Mouse (Mus musculus): Measurements from ENCODE around the gene Alpk1.

Alpk1 gene

DNA sequence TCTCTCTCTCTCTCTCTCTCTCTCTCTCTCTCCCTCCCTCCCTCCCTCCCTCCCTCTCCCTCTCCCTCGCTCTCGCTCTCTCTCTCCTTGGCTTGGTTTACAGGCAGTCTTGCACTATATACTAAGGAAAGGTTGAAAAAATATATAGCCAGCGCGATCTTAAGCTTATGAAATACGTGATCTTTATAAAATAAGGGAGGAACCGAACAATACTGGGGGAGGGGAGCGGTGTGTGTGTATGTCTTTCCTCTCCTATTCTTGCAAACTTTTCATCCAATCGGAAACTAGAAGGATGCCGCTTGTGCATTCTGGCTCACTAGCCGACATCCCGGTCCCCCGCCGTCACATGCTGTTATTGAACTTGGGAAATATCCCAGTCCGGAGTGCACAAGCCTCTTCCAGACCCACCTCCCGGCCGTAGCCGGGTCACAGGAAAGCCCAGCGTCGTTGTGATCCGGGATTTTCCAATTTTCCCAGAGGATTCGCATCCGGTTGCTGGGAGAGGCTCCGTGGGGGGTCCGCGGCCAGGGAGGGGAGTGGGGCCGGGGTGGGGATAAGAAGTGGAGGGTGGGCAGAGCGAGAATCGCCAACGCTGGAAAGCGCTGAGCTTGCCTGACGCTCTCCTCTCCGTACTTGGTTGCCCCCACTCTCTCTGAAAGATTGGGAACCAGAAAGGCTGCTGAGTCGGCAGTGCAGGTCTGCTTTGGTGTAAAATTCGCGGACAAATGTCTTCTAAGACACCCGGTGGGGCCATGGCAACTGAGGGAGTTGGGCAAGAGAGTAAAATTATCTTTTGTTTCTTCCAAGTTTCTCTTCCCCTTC is 10.1 kb upstream of the Alpk1 start:
- peak; percentile 98 for DNase-seq

DNA sequence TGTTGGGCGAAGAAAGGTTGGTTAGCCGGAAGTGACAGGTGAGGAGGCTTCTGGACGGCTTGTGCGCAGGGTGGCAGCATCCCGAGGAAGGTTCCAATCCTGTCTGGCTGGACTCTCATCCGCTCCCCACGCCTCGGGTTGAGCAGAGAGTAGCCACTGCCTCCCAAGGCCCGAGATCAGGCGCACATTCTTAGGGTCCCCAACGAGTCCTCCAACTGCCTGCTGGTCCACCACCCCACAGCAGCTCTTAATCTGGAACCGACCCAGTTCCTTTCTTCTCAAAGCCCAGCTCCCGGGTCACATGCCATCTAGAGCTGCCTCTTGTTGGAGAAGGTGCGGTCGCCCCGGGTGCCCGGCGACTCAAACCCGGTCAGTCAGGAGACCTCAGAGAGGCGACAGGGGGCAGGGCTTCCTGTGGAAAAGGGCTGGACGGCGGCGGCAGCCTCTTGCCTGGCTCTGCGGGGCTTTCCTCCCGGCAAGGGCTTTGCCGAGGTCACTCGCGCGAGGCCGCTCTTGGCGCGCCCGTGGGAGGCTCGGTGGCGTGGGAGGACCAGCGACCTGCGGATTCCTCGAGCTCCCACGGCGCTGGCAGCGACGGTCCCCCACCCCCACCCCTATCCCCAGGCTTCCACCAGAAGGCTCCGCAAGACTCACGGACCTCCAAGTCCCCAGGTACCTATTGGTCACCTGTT is 9.3 kb upstream of the Alpk1 start, which contains the start of gene Tifa:
Gene Tifa (plus strand): TSS at position 306 of the 692 bp plus-strand sequence.
- peak; percentile 99 for DNase-seq

DNA sequence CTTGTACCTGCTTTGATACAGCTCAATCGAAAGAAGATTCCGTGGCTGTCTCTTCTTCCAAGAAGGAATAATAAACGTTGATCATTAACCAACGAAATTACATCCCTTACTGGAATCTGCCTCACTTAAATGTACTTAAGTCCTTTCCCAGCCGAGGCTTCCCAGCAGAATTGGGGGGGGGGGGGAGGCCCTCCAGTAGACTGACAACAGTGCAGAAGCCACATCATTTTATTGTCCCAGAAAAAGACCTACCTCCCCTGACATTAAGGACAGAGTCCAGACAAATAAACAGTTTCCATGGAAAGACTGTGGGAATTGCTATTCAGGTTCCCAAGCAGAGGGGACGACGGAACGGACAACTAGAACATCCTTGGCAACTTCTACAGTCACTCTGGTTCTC is 8.6 kb upstream of the Alpk1 start:
- DNase-seq = no peak

DNA sequence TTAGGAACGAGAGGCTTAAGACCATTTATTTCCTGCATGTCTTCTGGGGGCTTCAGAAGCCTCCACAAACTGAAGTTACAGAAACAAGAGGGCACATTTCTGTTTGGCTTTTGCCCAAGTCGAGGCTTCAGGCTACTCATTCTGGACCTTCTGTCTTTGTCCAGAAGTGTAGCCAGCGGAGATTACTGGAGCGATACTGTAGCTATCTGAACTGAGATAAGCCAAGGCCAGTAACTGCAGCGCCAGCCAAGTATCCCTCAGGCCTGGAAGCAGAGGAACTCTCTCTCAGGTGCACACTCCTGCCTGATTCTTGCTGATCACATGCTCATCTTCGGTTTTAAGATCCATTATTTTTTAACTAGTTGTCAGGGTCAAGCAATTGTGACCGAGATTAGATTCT is 7.7 kb upstream of the Alpk1 start:
- DNase-seq = peak; percentile 68

DNA sequence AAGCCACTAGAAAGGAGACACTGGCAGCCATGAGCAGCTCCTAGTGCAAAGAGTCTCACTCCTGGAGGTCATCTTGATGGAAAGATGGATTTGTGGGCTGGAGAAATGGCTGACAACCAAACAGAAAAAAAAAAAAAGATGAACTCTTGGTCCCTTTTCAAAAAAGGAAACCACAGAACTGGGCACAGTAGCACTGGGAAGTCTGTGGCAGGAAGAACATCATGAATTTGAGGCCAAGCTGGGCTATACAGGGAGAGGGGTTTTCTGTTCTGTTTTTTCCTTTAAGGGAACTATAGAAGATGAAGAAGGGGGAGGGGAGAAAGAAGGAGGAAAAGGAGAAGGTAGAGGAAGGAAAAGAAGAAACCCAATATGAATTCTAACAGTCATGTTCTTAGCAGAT is 6.7 kb upstream of the Alpk1 start:
- peak; percentile 91 for DNase-seq

DNA sequence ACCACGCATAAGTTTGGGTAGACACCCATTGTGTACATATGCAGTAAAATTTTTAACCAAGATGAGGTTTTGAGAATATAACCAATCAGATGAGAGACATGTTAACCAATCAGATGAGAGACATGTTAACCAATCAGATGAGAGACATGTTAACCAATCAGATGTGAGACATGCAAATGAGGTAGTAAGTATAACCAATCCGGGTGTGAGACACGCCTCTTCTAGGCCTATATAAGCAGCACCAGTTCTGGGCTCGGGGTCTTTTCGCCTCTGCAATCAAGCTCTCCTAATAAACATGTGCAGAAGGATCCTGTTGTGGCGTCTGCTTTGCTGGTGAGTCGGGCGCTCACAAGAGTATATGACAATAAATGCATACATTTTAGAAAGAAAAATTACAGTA is 3.4 kb upstream of the Alpk1 start:
- peak; percentile 65 for DNase-seq

DNA sequence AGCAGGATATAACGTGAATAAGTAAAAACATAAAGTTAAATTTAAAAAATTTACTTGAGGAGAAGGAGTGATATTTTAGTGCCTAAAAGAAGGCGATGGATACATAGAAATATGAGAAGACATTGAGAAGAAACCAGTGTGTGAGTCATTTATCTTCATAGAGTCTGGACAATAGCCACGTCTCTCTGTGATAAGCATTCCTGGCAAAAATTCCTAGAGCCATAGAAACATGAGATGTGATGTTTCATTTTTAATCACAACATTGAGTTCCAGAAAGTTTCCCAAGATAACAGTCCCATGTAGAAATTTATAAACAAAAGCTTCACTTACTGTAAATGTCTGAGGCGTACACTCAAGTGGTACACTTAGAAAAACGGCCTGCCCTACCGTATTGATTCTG is 2.6 kb upstream of the Alpk1 start:
- DNase-seq = no peak

DNA sequence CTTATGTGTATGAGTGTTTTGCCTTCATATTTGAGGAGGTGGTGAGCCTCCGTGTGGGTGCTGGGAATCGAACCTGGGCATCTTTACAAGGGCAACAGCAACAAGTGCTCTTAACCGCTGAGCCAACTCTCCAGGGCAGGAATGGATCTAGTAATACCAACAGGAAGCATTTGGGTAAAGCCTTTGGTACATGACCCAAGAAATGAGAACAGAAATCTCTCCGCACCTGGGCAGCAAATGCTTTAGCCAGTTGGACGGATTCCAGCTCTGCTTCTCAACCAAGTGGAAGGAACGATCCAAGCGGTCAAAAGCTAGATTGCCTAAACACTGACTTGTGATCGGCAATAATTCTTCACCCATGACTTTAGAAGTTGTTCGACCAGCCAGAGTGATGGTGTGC is 594 bp upstream of the Alpk1 start:
- peak; percentile 87 for DNase-seq

DNA sequence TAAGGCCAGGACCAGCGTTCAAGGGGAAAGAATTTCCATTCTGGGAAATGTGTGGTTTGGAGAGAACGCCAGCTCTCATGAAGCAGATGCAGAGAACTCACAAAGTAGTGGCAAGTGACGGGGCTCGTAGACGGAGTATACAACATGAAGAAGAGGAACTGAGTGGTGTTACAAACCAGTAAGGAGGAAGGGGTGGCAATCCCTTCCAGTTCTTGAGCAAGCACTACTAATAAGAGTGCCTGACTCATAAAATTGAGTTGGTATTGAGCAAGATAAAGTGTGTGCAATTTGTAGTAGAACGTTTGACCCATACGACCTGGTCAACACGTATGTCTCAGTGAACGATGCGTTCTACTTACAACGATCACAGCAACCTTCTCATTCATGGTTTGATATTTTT is 11.2 kb downstream of the Alpk1 start:
- peak; percentile 86 for DNase-seq

DNA sequence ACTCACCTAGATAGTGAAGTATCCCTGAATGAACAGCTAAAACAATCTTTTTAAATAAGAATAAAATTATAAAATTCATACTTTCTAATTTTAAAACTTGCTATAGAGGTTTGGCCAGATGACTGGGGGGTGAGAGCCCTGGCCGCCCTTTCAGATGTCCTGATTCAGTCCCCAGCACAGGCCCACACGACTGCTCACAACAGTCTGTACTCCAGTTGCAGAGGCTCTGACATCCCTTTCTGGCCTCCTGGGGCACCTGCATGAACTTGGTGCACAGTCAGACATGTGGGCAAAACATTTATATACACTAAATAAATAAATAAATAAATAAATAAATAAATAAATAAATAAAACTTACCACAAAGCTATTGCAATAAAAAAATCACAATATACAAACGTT is 14.4 kb downstream of the Alpk1 start:
- DNase-seq = peak; percentile 56

DNA sequence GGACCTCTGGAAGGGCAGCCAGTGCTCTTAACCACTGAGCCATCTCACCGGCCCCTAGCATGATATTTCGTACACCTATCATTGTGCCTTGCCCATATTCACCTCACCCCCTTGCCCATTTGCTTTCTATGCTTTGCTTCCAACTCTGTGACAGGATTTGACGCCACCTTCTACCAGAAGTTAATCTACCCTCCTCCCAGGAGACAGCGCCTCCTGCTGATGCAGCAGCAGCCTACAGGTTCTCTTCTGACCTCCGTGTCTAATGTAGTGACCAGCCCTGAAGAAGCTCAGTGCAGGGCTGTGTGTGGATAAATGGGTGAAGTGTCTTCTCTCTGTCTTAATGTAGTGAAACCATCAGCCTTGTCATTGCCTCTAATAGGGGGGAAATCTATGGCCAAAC is 15.8 kb downstream of the Alpk1 start:
- DNase-seq = peak; percentile 74

DNA sequence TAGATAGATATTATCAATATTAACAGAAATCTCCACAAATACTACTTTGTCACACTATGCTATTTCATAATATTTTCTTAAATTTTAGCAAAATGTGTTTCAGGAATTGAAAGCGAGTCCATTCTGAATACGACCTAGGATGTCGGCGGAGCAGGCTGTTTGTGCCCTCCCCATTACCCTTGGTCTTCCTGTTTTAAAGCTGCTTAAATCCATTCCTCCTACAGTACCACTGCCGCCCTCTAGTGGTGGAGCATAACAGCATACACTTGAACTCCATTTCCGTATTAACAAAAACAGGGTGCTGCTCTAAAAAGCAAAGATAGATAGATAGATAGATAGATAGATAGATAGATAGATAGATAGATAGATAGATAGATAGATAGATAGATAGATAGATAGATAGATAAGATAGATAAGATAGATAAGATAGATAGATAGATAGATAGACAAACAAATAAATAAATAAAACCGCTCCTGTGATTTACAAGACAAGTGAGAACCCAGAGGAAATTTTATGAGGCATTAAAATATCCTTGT is 17.2 kb downstream of the Alpk1 start:
- peak; percentile 95 for DNase-seq

DNA sequence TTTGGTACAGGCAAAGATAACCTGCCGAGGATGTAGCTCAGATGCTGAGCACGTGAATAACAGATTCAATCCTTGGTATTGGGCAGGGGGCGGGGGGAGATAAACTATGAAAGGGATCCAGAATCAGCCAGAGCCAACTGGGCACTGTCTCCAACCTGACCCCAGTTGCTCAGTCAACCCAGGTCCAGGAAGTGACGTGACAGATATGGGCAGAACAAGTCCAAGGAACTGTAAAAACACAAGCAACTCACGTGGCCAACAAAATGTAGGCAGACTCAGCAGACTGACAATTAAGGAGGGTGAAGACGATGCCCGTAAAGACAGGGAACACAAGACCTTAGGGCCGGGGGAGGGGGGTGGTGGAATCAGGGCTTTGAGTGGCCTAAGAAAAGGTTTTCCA is 17.9 kb downstream of the Alpk1 start:
- DNase-seq = peak; percentile 91

DNA sequence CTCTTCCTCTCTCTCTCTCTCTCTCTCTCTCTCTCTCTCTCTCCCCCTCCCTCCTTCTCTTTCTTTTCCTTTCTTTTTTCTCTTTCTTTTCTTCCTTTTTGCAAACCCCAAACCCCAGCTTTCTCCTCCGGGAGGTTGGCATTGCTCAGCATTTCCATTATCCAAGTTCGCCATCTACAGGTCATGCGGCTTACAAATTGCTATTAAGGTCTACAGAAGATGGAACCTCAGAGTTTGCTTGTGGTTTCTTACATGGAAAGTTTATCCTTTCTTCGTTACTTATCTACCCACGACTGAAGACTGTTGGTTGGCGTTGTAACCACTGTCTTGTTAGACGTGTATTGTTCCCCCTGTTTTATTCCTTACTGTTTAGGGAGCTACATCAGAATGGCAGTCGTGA is 21.1 kb downstream of the Alpk1 start:
- peak; percentile 68 for DNase-seq

DNA sequence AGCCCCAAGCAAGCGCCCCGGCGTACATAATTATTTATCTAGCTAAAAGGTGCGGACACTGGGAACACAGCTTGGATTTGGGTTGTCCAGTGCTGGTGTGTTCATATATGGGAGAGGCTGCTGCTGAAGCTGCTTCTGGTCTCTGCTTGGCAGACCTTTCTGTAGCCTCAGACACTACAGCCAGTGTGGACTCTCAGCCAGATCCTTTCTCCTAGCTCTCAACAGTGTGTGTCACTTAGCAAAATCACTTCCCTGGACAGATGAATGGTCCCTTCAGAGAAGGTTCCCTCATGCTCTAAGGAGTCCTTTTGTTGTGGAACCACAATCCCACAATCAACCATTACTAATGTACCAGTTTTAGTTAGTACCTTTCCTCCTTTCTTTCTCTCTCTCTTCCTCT is 21.5 kb downstream of the Alpk1 start:
- DNase-seq = peak; percentile 45

DNA sequence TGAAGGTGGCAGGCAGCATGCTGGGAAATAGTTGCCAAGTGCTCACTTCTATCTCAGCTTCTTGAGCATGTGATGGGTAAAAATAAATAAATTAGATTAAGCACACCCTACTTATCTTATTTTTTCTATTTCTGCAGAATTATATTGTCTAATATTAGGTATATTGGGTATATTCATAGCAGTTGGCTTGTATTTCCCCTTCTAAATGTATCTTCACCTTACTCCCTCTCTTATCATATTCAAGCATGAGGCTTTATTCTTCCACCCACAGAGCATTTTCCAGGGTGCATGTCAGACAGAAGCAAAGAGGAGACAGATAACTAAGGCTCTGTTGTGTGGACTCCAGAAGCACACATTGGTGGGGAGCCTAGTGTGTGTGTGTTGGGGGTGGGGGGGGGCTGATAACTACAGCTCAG is 22.4 kb downstream of the Alpk1 start:
- no peak for DNase-seq

DNA sequence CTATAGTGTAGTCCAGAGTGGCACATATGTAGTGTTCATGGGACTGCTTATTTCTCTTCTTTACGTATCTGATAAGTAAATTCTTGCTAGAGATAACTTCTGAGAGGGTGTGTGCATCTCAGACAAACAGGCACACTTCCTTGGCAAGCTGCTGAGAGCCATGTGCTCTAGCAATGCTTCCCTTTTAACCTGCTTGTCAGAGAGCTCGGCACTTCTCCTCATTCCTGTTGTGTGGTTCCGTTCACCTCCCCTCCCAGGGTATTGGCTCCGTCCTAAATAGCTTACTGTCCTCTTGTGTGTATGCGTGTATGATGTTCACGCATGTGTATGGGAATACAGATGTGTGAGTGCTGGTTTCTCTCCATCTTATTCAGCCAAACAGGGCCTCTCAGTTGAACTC is 23.9 kb downstream of the Alpk1 start:
- peak; percentile 42 for DNase-seq

DNA sequence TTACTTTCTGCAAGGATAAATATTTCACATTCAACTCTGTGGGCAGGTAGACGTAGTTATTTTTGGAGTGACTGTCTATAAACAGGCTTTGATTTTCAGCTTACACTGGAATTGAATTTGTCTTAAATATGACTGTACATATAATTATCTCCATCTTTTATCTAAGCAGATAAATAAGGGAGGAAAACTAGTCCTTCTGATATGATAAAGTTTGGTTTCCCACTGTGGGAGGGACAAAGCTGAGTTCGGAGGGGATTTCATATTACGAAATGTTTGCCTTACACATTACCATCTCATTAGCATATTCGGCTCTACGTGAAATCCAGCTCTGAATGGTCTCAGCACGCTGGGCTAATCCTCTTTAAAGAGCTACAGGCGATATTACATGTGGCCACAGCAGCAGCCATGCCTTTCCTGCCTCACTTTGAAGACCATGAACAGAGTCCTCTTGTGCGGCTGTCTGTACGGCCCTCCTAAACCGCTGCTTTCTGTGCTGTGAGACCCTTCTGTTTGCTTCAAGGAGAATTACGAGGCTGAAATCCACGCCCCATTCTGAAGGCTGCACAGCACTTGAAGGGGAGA is 30.3 kb downstream of the Alpk1 start:
- DNase-seq = peak; percentile 72

DNA sequence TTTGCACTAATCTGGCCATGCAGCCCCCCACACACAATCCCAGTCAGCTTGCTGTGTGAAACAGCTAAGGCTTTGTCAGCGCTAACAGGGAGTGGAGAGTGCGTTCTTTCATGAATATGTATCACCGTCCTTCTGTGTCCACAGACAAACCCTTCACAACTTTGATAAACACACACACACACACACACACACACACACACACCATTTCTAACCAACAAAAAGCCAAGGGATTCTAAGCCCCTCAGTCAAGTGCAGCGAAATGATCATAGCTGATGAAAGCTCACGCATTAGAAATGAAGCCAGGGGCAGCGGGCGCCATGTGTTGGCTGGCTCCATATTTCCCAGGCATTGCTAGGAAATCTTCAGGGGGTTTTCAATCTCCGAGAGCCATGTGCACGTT is 31.1 kb downstream of the Alpk1 start:
- DNase-seq = peak; percentile 41

DNA sequence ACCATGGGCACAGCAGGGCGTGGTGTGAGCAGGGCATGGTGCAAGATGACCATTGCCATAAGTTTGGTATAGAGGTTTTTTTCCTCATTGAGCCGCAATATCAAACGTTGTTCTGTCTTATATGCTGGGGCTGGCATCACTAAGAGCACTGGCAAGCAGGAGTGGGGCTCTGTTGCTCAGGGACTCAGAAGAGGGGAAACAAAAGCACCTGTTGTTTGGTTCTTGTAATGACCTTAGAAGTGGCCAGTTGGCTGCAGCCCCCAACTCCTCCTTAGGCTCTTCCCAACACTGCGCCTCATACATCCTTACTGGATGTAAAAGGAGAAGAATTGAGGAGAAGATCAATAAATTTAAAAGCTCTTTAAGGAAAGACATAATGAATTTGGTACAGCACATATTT is 31.7 kb downstream of the Alpk1 start:
- no peak for DNase-seq

DNA sequence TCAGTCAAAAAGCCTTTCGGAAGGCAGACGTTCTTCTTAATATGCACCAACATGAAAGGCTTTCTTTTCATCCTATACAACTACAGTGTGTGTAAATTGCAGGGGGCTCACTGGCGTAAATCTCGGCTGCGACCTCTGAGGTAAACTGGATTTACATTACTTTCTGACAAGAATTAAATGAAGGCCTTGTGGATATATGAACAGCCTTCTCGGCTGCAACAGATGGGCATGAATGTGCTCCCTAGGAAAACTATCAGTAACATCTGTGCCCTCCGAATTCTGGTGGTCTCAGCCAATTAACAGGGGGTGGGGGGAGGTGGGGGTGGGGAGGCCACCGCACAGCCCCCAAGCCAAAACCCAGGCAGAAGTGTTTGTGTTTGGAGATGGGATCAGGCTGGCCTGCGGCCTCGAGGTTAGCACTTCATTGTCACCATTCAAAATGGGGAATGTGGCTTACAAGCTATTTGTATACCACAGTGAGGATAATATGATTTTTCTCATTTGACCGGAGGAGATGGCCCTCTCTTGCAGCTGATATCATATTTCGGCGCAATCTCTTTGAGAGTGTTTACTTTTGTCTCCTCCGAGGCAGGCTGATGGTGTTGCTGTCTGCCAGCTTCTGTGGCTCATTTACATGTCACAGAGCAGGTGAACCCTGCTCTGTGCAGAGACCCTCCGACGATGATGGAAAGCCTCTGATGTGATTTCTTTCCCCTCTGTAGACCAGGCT is 34.3 kb downstream of the Alpk1 start:
- peak; percentile 43 for DNase-seq

DNA sequence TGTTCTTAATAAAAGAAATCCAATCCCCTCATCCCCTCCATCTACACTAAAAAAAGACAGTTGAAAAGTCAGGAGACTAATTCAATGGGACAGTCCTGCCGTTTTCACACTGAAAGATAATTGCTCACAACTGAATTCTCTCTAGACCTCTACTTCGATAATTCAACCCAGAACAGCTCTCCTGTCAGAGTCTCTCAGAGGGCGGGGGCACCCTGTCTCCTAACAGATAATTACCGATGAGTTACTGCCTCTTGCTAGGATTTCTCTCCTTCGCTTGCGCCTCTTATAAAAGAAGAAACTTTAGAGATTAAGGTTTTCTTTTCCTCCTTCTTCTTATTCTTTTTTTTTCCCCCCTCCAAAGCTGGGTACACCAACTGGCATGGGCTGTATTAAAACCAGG is 34.8 kb downstream of the Alpk1 start:
- peak; percentile 24 for DNase-seq
